Mouse (Mus musculus) neural tube, embryonic 13.5 days (tissue): ENCODE data around the gene Fbxl2. TPM values are rescaled to one million over a fixed set of nuclear protein-coding genes. Genes with fewer than 3 reads are reported as not detected.

Experiments used
- ATAC-seq: fragments of 200-750 bp; cut with Nextera tagmentation; 2 replicates; pipeline ENCODE4 v1.8.0; 2017; ENCODE audit warnings: low read depth, mild to moderate bottlenecking, moderate TSS enrichment, moderate library complexity
- H3K27ac ChIP-seq: fragments of 300-500 bp; sonication (generic); replicated peaks from 2 replicates; pipeline ENCODE4 v1.5.1; 2015; ENCODE audit warnings: moderate library complexity, mild to moderate bottlenecking, inconsistent platforms
- H3K27me3 ChIP-seq: fragments of 300-500 bp; sonication (generic); 2 replicates; pipeline ENCODE4 v1.6.1; 2015; ENCODE audit warnings: mild to moderate bottlenecking, inconsistent platforms
- H3K36me3 ChIP-seq: fragments of 300-500 bp; sonication (generic); 2 replicates; pipeline ENCODE4 v1.6.1; 2015; ENCODE audit warnings: mild to moderate bottlenecking, inconsistent platforms
- H3K4me1 ChIP-seq: fragments of 300-500 bp; sonication (generic); replicated peaks from 2 replicates; pipeline ENCODE4 v1.6.1; 2015; ENCODE audit warnings: inconsistent platforms
- H3K4me2 ChIP-seq: fragments of 300-500 bp; sonication (generic); 2 replicates; pipeline ENCODE4 v1.6.1; 2015; ENCODE audit warnings: inconsistent platforms, mild to moderate bottlenecking, moderate library complexity
- H3K4me3 ChIP-seq: fragments of 300-500 bp; sonication (generic); 2 replicates; pipeline ENCODE4 v1.5.1; 2015; ENCODE audit warnings: mild to moderate bottlenecking, inconsistent platforms
- H3K9ac ChIP-seq: fragments of 300-500 bp; sonication (generic); 2 replicates; pipeline ENCODE4 v1.6.1; 2015; ENCODE audit warnings: moderate library complexity, mild to moderate bottlenecking, inconsistent platforms
- H3K9me3 ChIP-seq: fragments of 300-500 bp; sonication (generic); 2 replicates; pipeline ENCODE4 v1.6.1; 2016; ENCODE audit warnings: inconsistent platforms
- WGBS: fragments of 180-500 bp; shearing (Covaris S2); methylation state at CpG from one replicate; pipeline ENCODE4 v1.1.7; 2015; 5-methylcytosine and 5-hydroxymethylcytosine counted together
- polyA plus RNA-seq: library from polyadenylated mRNA; unstranded; fragments of >200 nt; fragmentation: Nextera tagmentation; extraction: Ambion mirVana; gene quantifications from 2 replicates; pipeline ENCODE4 v1.2.1, GENCODE M21; 2015

Fbxl2 gene
- polyA plus RNA-seq, 1 experiment from 2014 or later = 24.2 TPM

DNA sequence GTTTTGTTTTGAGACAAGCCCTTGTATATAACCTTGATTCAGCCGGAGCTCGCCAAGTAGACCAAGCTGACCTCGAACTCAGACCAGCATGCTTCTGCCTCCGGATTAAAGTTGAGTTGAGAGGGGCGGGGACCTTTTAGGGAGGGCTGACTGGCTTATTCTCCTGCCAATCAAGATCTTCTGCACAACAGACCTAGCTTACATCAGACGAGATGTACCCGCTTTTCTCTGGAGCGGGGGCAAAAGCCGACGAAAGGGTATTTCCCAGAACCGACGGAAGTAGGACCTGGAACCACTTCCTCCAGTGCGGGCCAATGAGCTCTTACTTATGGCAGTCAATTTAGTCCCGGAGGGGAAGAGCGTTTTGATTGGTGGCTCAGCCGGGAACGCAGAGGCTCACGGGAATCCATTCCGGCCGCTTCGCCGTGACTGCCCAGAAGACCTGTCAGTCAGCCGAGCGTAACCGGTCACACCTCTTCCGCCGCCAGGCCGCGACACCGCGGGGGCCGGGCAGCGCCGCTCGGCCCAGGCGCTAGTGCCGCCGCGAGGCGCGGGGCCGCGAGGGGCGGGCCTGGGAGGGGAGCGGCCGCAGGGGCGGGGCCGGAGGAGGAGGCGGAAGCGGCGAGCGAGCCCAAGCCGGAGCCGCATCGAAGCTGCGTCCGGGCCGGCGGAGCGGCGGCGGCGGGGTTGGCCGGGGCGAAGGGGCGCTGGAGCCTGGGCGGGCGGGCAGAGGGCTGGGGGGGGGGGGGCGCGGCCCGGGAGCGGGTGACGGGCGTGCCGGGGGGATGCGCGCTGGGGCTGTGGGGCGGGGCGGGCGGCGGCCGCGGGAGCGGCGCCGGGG is 115.2 kb downstream of the Fbxl2 start, which contains the start of gene Ubp1:
Gene Ubp1 (plus strand): TSS at position 401 of the 841 bp plus-strand sequence.
- Histone ChIP-seq H3K9ac (peak within 1 kb of the TSS; percentile 96), H3K27me3 (no peaks in the 10 kb centered on the region), H3K4me1 (peaks cover 48% of the 10 kb centered on the region), H3K9me3 (no peaks in the 10 kb centered on the region), H3K4me3 (peak within 1 kb of the TSS; percentile 98), H3K4me2 (peak within 1 kb of the TSS; percentile 90), H3K36me3 (no peaks in the 10 kb centered on the region), H3K27ac (peak within 1 kb of the TSS; percentile 95)
- ATAC-seq = peak; percentile 97
- 4% methylated on average over 44 of the region's 86 CpGs for WGBS

DNA sequence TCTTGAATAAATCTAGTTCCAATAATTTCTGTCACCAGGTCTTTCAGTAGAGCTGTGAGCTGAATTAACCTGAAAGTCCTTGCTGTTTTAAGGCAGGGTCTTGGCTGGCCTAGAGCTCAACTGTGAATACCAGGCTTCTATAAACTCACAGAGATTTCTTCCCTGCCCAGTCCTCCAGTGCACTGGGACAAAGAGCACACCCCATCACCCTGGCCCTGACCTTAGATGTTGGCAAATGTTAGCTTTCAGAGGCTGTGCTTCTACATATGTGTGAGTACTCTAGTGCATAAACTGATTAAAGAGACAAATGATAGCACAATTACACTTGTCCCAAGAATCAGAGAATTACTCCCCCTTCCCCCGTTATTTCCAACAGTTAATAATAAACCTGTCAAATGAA is 116.3 kb downstream of the Fbxl2 start:
- ATAC-seq = no peak
- 81% methylated on average over 1 of the region's 1 CpGs for WGBS
- Histone ChIP-seq H3K27ac (peak overlapping the region; percentile 95; the same call in 1 of the 2 replicates), H3K4me3 (peak overlapping the region; percentile 98; the same call in 1 of the 2 replicates), H3K36me3 (peaks cover 7% of the 10 kb centered on the region; the same call in 1 of the 2 replicates), H3K4me2 (peak overlapping the region; percentile 60), H3K9ac (peak overlapping the region; percentile 63; the same call in 1 of the 2 replicates), H3K4me1 (peaks cover 38% of the 10 kb centered on the region), H3K27me3 (no peaks in the 10 kb centered on the region), H3K9me3 (no peaks in the 10 kb centered on the region)

DNA sequence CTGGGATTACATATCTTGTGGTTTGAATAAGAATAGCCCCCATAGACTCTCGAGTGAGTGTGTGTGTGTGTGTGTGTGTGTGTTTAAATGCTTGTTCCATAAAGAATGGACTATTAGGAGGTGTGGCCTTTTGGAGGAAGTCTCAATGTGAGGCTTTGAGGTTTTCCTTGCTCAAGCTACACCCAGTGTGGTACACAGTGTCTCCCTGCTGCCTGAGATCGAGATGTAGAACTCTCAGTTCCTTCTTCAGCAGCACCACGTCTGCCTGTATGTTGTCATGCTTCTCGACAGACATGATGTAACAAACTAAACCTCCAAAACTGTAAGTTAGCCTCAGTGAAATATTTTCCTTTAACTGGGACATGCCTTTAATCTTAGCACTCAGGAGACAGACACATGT is 117.4 kb downstream of the Fbxl2 start:
- peaks cover 18% of the 10 kb centered on the region for H3K36me3 ChIP-seq

DNA sequence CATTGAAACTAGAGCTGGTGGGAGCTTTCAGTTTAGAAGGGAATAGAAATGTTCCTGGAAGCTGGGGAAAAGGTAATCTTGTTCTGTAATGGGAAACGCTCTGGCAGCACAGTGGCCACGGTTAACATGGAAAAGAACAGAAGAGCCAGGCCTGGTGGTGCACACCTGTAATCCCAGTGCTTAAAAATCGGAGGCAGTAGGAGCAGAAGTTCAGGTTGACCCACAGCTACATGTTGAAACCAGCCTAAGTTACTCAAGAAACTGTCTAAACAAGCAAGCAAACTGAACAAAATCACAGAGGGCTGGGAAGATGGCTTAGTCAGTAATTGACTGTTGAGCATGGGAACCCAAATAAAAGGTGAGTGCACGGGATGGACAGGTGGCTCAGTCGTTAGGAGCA is 121.1 kb downstream of the Fbxl2 start:
- ATAC-seq = no peak
- no peak overlapping the region for H3K4me2 ChIP-seq
- no peaks in the 10 kb centered on the region for H3K27me3 ChIP-seq
- WGBS = 93% methylated on average over 5 of the region's 5 CpGs
- H3K27ac ChIP-seq = no peak overlapping the region
- H3K36me3 ChIP-seq = peaks cover 46% of the 10 kb centered on the region
- H3K4me1 ChIP-seq = peaks cover 3% of the 10 kb centered on the region; the same call in 1 of the 2 replicates
- no peaks in the 10 kb centered on the region for H3K9me3 ChIP-seq
- H3K4me3 ChIP-seq = no peak overlapping the region
- H3K9ac ChIP-seq = no peak overlapping the region

More for the DNA sequence above, 117.4 kb downstream of the Fbxl2 start:
- Histone ChIP-seq H3K4me1 (peaks cover 27% of the 10 kb centered on the region), H3K4me2 (no peak overlapping the region), H3K9me3 (no peaks in the 10 kb centered on the region), H3K4me3 (no peak overlapping the region), H3K27me3 (no peaks in the 10 kb centered on the region), H3K9ac (no peak overlapping the region), H3K27ac (no peak overlapping the region)
- no peak for ATAC-seq
- WGBS = 87% methylated on average over 4 of the region's 4 CpGs

DNA sequence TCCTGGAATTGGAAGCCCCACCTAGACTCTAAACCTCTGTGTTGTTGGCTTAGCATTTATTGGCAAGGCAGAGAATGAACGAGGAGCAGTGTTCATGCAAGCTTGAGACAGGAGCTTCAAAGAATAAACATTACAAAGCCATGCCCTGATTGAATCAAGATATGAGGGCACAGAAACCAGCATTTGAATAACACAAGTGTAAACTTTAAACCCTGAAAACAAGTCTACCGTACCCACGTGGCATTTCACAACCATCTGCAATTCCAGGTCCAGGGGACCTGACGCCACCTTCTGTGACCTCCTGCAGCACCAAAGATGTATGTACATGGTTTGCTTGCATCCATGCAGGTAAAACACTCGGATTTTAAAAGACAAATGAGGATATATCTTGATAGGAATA is 123.3 kb downstream of the Fbxl2 start:
- Histone ChIP-seq H3K9me3 (no peaks in the 10 kb centered on the region), H3K9ac (no peak overlapping the region), H3K4me3 (no peak overlapping the region), H3K4me2 (no peak overlapping the region), H3K36me3 (peaks cover 64% of the 10 kb centered on the region), H3K27ac (no peak overlapping the region), H3K4me1 (no peaks in the 10 kb centered on the region), H3K27me3 (no peaks in the 10 kb centered on the region)
- no peak for ATAC-seq
- WGBS = 97% methylated on average over 5 of the region's 5 CpGs

DNA sequence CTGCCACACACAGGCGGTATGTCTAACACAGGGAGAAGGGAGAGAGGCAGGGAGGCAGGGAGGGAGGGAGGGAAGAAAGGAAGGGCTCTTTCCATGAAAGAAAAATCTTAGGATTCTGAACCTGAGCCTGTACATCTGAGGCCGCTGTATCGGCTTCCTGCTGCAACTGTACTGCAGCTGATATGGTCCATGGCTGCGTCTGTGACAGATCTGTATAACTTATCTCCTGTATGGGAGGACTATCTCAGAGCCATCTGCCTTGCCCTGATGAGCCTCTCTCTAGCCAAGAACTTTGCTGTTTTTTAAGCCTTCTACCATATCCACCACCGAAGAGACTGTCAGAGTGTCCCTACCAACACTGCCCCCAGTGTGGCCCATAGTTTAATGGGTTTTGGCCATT is 130.2 kb downstream of the Fbxl2 start:
- Histone ChIP-seq H3K36me3 (peaks cover 81% of the 10 kb centered on the region), H3K9ac (no peak overlapping the region), H3K27me3 (no peaks in the 10 kb centered on the region), H3K4me2 (no peak overlapping the region), H3K4me1 (no peaks in the 10 kb centered on the region), H3K27ac (no peak overlapping the region), H3K4me3 (no peak overlapping the region), H3K9me3 (no peaks in the 10 kb centered on the region)
- no peak for ATAC-seq
- 94% methylated on average over 5 of the region's 5 CpGs for WGBS

Other genes starting within 250 kb of the Fbxl2 start
- 33.6 and 34.0 TPM in 2 replicates for gene Ubp1, start 115.3 kb downstream of the Fbxl2 start, polyA plus RNA-seq
- gene Susd5, start 10.9 kb upstream of the Fbxl2 start, polyA plus RNA-seq = 1.1 and 2.6 TPM in 2 replicates